Mouse (Mus musculus) ES-Bruce4 (cell line): ENCODE data around the gene Tarsl2.

Source experiments
- CTCF ChIP-seq: IDR thresholded peaks from one replicate; pipeline ENCODE4 v1.8.1; 2011; ENCODE audit warnings: low read depth, low read length
- EP300 ChIP-seq: IDR thresholded peaks from 2 replicates; pipeline ENCODE4 v1.6.1; 2011; ENCODE audit warnings: low read depth, low read length; ENCODE audit not compliant: insufficient read depth
- POLR2A ChIP-seq: IDR thresholded peaks from one replicate; pipeline ENCODE4 v1.8.1; 2011; ENCODE audit warnings: low read length; ENCODE audit not compliant: insufficient read depth

GRCm38 (mm10) chr7:65692883-65693282 lies 48.2 kb downstream of the Tarsl2 start:
- TF ChIP-seq CTCF (no peak), POLR2A (no peak), EP300 (no peak)
